Mouse (Mus musculus) urinary bladder, postnatal 4 days (tissue): ENCODE data around the gene Smchd1.

Experiments
- DNase-seq, 2 experiments: peaks; one replicate each; pipeline ENCODE4 v3.0.0; 2021 to 2022; ENCODE audit warnings: low spot score in 2 of 2

The Smchd1 gene

DNA sequence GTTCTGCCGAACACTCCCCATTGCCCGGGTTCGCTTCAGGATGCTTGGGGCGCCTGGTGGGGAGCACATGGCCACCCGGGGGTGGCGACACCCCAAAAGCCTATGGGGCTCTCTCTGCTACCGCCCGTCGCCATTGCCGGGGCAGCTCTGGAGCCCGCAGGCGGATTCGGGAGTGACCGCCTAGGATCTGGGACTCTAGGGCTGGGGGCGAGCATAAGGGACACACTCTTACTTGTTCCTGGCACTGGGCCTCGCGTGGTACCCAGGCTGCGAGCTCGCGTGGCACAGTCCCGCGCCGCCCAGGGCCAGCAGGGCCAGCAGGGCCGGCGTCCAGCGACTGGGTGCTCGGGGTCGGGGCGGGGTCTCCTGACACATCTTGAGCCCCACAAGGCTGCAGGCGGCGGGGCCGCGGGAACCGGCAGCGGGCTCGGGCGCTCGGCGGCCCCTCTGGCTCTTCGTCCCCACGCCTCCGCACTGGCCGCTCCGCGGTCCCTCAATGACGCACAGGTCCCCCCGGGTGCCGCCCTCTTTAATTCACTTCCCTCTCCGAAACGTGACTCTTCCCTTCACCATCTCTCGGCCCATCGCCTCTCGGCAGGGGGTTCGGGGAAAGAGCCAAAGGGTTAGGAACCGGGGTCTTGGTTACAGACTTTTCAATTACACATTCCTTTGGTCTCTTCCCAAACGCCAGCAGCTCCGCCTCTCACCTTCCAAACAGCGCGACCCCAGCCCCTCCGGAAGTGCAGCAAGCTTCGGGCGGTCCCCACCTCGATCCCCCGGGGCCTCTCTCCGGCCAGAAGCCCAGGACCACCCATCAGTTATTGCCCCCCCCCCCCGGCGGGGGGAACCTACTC, 164.4 kb downstream of the Smchd1 start:
- peak; percentile 32 to 68 for DNase-seq

DNA sequence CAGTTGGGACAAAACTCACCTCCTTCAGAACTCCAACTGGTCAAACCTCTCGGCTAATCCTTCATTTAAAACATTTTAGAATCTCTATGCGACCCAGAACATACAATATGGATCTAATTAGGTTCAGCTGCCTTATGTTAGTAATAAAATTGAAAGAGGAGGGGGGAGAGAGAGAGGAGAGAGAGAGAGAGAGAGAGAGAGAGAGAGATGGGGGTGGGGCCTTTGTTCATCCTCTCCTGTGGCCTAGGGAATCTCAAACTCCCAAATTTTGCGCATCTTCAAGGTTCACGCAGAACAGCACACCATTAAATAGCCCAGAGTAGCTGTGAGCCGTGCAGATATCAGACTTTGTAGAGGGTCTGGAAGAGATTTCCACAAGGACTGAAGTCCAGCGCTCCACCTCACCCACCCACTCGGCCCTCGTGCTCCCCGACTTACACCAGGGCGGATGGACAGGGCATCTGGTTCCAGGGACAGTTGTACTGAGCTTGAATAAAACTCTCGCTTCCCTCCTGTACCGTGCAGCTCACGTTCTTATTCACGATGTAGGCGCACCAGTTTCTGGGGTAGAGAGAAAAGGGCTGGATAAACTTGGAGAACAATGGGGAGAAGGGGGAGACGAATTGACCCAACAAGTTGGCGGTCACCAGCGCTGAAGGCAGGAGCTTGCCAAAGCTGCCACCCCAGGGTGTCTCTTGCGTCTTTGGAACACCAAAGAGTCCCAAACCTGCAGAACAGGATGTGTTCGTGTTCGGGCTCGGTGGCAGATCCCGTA, 165.2 kb downstream of the Smchd1 start:
- no peak for DNase-seq

DNA sequence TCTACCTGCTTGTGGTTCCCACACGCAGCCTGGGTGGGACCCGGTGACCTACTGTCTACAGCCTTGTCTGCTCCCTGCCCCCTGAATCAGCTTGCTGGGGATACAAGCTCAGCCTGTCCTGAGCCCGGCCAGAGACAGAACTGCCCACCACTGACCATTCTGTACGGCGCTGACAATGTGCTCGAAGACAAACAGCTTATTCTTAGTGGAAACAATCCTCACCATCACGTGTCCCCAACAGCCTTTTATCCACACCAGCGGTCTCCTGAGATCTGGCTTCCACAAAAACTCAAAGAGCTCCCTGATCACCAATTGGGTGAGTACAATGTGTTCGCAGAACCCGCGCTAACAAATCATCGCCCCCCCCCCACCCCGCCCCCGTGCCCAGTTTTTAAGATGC, 166.0 kb downstream of the Smchd1 start:
- DNase-seq, result no peak

DNA sequence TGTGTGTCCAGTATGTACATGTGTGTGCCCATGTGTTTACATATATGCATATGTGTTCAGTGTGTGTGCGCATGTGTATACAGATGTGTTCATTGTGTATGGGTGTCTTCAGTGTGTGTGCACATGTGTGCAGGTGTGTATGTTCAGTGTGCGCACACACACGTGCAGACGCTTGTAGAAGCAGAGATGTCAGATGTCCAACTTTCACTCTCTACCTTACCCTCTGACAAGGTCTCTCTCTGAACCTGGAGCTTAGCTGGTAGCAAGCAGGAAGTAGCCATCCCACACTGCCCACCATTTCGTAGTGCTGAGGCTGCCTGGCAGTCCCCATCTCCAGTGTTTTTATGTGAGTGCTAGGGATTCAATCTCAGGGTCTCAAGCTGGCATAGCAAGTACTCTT, 166.8 kb downstream of the Smchd1 start:
- DNase-seq, result no peak

DNA sequence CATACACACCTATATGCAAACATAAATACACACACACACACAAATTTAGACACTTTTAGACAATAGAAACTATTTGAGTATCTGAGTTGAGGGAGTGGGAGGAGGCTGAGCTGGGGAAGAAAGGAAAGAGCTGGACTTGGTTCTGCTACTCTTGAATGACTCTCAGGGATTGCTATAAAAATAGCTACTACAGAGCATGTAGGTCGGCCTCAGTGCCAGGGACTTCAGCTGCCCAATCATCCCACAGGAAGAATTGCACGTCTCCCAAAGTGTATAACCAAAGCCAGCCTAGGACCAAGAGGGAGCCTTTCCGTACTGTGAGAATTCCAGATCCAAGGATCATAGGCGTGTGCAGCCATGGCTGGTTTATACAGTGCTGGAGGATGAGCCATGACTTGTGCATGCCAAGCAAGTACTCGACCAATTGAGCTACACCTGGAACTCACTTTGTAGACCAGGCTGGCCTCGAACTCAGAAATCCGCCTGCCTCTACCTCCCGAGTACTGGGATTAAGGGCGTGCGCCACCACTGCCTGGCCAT, 167.8 kb downstream of the Smchd1 start:
- no peak for DNase-seq

DNA sequence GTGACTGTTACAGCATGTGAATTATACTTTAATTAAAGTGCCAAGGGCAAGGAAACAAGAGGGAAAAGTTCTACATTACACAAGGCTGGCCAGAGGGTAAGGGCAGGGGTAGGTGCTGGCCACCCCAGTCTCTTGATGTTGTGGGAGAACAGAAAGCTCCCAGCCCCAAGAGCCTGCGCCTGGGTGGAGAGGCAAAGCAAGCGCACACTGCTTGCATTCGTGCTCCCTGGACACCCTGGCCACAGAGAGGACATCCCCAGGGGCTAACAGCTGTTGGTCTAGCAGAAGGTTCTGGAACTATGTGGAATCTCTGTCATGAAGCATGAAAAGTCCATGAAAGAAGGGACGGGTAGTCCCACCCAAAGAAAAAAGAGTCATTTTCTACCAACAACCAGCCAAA, 168.4 kb downstream of the Smchd1 start:
- no peak for DNase-seq

DNA sequence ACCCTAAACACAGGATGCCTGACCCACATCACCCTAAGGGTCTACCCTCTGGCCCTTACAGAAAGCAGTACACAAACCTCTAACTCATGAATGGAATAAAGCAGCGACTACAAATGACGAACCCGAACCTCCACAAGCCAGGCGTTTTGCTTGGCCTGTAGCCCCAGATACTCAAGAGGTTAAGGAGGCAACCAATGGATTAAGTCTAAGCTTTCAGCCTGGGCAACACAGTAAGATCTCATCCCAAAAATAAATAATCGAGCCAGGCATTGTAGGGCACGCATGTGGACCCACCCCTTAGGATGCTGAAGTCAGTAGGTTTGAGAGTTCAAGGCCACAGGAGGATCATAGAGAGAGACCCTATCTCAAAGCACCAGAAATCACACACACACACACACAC, 169.1 kb downstream of the Smchd1 start:
- DNase-seq, result no peak

DNA sequence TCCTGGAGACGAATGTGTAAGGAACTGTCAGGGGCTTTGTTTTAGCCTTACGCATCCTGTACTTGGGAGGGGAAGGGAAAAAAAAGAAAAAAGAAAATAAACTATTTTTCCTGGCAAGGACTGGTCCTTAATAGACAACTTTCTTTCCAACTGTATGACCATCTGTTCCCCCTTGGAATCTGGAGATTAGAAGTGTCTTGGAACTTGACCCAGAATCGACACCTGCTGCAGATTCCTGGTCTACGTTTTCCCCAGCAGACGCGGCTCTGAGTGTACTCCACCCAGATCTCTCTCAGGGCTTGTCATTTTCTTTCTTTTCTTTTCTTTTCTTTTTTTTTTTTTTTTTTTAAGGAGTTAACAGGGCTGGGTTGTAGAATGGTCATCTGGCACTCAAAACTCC, 171.7 kb downstream of the Smchd1 start:
- no peak for DNase-seq

DNA sequence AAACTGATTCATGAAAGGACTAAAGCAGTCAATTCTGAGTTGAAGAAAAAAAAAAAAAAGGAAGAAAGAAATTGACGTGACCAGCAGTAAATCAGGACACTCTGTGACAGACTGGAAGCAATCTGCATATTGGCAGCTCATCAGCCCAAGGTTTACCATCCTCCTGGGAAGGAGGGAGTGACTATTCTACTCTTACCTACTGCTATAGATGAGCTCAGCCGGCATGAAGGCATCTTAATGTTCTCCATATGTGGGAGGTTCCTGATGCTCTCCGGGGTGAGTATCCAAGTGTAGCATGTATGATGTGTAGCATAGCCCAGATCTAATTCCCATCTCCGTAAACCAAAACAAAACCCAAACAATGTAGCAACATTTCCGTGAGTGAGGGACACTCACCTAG, 173.7 kb downstream of the Smchd1 start:
- DNase-seq, result no peak

DNA sequence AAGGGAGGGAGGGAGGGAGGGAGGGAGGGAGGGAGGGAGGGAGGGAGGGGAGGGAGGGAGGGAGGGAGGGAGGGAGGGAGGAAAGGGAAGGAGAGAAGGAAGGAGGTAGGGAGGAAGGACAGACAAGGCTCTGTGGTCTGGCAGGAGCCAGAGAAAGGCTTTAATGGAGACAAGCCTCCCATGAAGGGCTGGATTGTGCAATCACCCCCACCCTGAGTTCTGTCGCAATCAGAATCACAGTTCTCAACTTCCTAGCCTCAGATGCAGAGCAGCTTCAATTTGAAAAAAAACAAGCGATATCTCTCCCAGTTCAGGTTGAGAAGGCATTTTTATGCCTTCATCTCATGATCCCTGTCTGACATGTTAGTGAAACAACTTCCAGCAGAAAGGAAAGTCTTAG, 174.8 kb downstream of the Smchd1 start:
- no peak for DNase-seq

DNA sequence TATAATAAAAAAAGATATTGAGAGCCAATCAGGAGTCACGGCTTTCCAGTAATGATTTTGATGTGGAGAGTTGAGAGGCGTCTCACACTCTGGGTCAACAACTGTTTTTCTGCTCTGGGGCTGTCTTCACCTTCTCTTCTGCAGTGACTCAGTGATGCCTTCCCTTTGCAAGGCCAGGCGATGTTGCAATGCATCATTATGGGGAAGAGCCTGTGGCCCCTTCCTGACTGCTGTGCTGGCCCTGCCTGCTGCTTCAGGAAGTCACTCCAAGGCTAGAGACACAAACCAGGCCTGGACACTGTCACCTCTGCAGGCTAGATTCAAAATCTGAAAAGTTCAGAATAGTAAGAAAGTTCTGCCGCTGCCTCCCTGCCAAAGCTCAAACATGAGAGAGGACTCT, 175.3 kb downstream of the Smchd1 start:
- DNase-seq, result no peak

DNA sequence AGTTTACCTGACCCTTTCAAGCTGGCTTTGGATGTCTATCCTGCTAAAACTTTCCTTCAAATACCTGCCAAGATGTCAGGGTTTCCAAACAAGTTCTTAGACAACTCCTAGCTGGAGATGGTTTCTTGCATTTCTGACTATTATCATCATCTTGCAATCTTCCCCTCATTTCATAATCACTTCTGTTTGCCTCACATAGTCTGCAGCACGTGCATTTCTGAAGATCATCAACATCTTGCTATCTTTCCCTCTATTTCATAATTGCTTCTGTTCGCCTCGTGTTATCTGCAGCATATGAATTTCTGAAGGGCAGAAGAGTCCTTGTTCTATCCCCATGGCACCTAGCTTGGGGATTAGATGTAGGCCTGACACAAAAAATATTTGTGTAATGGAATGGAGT, 180.6 kb downstream of the Smchd1 start:
- no peak for DNase-seq
